Mouse (Mus musculus) kidney, adult 2 months (tissue): ENCODE measurements around the gene Lrp5.

Experiments
- CTCF ChIP-seq: fragments of 200-500 bp; conservative IDR thresholded peaks from 2 replicates; pipeline ENCODE4 v1.5.1; 2011; ENCODE audit warnings: low read depth, mild to moderate bottlenecking, control low read depth, low read length, moderate library complexity, mixed read lengths; ENCODE audit not compliant: insufficient read depth, insufficient read length
- POLR2A ChIP-seq: fragments of 200-500 bp; IDR thresholded peaks from one replicate; pipeline ENCODE4 v1.6.1; 2011; ENCODE audit warnings: low read depth, low read length, control low read depth

DNA sequence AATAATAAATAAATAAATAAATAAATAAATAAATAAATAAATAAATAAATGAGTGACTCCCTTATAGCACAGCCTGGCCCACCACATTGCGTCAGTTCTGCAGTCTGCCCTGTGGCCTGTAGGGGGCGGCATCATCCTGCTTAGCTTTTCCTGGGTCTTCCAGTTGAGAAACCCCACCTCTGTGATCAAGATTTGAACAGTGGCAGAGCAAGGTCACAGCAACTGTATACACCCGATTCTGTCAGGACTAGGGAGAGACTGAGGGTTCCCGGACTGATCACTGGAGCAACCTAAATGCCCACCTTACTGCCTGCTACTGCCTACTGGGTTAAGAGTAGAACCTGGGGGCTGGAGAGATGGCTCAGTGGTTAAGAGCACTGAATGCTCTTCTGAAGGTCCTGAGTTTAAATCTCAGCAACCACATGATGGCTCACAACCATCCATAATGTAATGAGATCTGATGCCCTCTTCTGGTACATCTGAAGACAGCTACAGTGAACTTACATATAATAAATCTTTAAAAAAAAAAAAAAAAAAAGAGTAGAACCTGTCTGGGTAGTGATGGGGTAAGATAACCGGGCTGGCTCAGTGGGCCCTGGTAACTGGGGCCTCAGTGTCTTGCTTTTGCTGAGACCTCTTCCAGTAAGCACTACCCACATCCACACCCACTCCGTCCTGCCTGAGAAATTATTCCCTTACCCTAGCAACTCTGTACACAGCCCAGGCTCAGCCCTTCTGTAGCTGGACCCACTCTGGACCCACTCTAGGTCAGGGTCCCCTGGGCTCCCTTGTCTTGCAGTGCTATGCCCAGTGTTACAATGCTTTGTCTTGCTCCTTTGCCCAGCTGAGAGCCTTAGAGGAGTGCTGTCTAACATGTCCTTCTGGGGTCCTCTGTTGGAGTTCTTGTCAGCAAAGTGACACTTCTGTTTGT is 13.4 kb upstream of the Lrp5 start:
- TF ChIP-seq POLR2A (no peak), CTCF (peak; percentile 84)
